Mouse (Mus musculus) E14TG2a.4 (cell line): ENCODE measurements around the gene Gm43064.
"Not testable (repeated sequence)": the region's sequence is repeated elsewhere in the genome, so short reads cannot be mapped to it uniquely, and the experiment has no call there.

ENCODE experiments used
- CTCF ChIP-seq: conservative IDR thresholded peaks from 2 replicates; pipeline ENCODE4 v1.5.1; 2014; ENCODE audit warnings: low read length
- NANOG ChIP-seq: IDR thresholded peaks from 2 replicates; pipeline ENCODE4 v1.6.1; 2014; ENCODE audit warnings: borderline replicate concordance, low read length, mixed read lengths
- POU5F1 ChIP-seq: IDR thresholded peaks from 2 replicates; pipeline ENCODE4 v1.6.1; 2014; ENCODE audit warnings: low read length, borderline replicate concordance

- TF ChIP-seq CTCF, POU5F1, NANOG: not testable (repeated sequence)
Measured at GRCm38 (mm10) chr3:103792111-103792406, 17.3 kb upstream of the Gm43064 start.
